Mouse (Mus musculus): Measurements from ENCODE around the gene Gpc3.

- TF ChIP-seq CTCF (IDR thresholded peaks at IDR 0.05; ENCODE audit: insufficient read depth, low read length), result no peak
- TF ChIP-seq POLR2A (IDR thresholded peaks at IDR 0.05; ENCODE audit: borderline replicate concordance, extremely low read depth, low read depth, low read length), result no peak
Measured at GRCm38 (mm10) chrX:52637419-52637818, 23.7 kb upstream of the Gpc3 start.
